Mouse (Mus musculus) brain, embryonic 14.5 days (tissue): ENCODE results near the gene Neu3.

Experiments
- CTCF ChIP-seq: fragments of 200-500 bp; IDR thresholded peaks from 2 replicates; pipeline ENCODE4 v1.5.1; 2012; ENCODE audit warnings: inconsistent platforms, mild to moderate bottlenecking, moderate library complexity, borderline replicate concordance; ENCODE audit not compliant: insufficient read depth, insufficient read length; ENCODE audit errors: extremely low read depth
- POLR2A ChIP-seq: fragments of 200-500 bp; IDR thresholded peaks from 2 replicates; pipeline ENCODE4 v1.6.1; 2012; ENCODE audit warnings: mild to moderate bottlenecking, inconsistent platforms, borderline replicate concordance; ENCODE audit not compliant: poor library complexity, insufficient read depth, insufficient read length, severe bottlenecking; ENCODE audit errors: extremely low read depth

DNA sequence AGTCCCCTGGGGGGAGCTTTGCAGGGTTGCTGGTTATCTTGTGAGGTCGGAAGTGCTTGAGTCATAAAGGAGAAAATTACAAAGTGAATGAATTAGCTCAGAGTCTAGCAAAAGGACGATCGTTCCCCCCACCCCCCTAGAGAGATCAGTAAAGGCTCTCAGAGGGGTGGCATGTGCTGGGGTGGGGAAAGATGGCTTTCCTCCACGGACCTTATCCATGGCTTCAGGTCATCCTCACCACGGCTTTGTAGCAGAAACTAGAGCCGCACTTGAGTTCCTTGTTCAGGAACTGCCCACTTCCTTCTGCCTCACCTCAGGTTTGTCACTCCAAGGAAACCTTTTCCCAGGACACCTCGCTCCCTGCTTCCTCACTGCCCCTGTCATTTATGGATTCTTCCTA, 35.1 kb upstream of the Neu3 start, which contains the start of gene Spcs2:
- no peak for TF ChIP-seq POLR2A
- no peak for TF ChIP-seq CTCF
